Mouse (Mus musculus): ENCODE data around the gene Tnik.

Tnik gene

DNA sequence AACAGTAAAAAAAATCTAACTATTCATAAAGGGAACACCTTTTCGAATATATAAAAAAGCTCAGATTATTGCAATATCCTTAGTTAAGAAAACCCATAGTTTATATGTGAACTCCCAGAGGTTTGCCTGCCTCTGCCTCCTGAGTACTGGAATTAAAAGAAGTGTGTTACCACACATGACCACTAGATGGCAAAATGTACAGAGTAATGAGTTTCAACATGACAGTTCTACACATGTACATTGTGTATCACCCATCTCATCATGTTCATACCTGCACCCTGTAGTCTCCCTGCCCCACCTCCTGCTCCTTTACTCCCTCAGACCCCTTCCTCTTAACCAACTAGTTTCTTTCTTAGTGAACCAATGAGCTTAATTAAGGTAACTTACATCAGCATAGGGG, 446.7 kb downstream of the Tnik start:
- no peaks in the 10 kb centered on the region for H3K9me3 ChIP-seq (ENCODE audit: low read length)
- no peaks in the 10 kb centered on the region for H3K36me3 ChIP-seq (ENCODE audit: insufficient read depth, low read length)
- H3K4me3 ChIP-seq (replicated peaks; ENCODE audit: low read length), result no peak overlapping the region
- H3K4me1 ChIP-seq (replicated peaks; ENCODE audit: low read depth, low read length), result no peaks in the 10 kb centered on the region
- TF ChIP-seq NANOG (IDR thresholded peaks at IDR 0.05; ENCODE audit: borderline replicate concordance, low read length) (no peak), CTCF (conservative IDR thresholded peaks at IDR 0.05; ENCODE audit: low read length) (peak; percentile 69), POU5F1 (IDR thresholded peaks at IDR 0.05; ENCODE audit: borderline replicate concordance, low read length) (no peak)
- H3K27me3 ChIP-seq (ENCODE audit: insufficient read depth, low read length), result no peaks in the 10 kb centered on the region

DNA sequence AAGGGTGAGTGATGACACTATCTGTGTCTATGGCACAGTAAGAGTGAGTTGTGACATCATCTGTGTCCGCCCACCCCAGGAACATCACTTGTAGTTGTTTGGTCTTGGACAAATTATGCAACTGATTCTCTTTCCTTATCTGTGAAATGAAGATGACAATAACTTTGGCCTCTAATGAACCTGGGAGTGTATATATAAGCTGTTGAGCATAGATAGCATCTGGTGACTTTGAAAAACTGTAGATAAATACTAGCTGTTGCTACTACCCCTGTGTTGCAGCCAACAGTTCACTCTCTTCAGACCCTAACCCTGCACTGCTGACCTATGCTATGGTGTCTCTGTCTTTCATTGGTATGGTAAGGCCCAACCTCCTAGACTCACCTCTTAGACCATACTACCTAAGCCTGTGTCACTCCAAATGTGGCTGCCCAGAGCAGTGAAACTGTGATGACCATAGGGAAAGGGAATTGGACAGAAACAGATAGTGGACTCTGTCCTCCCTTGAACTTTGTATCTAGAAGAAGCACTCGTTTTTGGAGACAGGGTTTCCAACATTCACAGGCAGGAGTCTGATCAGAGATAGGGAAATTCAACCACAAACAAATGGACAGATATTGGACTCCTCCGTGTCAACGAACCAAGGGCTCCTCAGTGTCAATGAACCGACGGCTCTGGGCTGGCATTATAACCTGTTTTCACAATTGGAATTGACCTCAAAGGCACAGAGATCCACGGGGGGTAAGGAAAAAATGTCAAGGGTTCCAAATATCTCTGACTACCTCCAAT, 451.1 kb downstream of the Tnik start:
- H3K4me3 ChIP-seq (replicated peaks; ENCODE audit: low read length), result no peak overlapping the region

DNA sequence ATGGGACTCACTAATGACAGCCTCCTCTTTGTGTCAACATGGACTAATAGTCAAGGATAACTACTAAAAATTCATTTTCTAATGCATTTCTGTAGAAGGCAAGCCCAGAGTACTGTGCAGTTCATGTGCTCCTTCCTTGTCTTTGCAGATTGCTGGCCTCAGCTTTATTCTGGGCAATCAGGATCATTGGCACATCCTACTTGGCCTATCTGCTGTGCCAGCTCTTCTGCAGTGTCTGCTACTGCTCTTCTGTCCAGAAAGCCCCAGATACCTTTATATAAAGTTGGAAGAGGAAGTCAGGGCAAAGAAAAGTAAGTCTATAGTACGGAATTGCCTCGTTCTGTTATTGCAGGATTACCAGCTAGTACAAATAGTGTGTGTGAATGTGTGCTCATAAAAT, 455.5 kb downstream of the Tnik start:
- no peak for TF ChIP-seq CTCF (conservative IDR thresholded peaks at IDR 0.05; ENCODE audit: low read length)
- TF ChIP-seq POU5F1 (IDR thresholded peaks at IDR 0.05; ENCODE audit: borderline replicate concordance, low read length), result no peak
- TF ChIP-seq NANOG (IDR thresholded peaks at IDR 0.05; ENCODE audit: borderline replicate concordance, low read length), result no peak
- Histone ChIP-seq H3K4me3 (replicated peaks; ENCODE audit: low read length) (no peak overlapping the region), H3K9me3 (ENCODE audit: low read length) (no peaks in the 10 kb centered on the region), H3K4me1 (replicated peaks; ENCODE audit: low read depth, low read length) (no peaks in the 10 kb centered on the region), H3K36me3 (ENCODE audit: insufficient read depth, low read length) (no peaks in the 10 kb centered on the region), H3K27me3 (ENCODE audit: insufficient read depth, low read length) (peaks cover 2% of the 10 kb centered on the region; the same call in 1 of the 2 replicates)

More for the DNA sequence above, 451.1 kb downstream of the Tnik start:
- Histone ChIP-seq H3K9me3 (ENCODE audit: low read length) (no peaks in the 10 kb centered on the region), H3K4me1 (replicated peaks; ENCODE audit: low read depth, low read length) (no peaks in the 10 kb centered on the region), H3K36me3 (ENCODE audit: insufficient read depth, low read length) (no peaks in the 10 kb centered on the region), H3K27me3 (ENCODE audit: insufficient read depth, low read length) (peaks cover 2% of the 10 kb centered on the region; the same call in 1 of the 2 replicates)
- TF ChIP-seq POU5F1 (IDR thresholded peaks at IDR 0.05; ENCODE audit: borderline replicate concordance, low read length), result no peak
- no peak for TF ChIP-seq CTCF (conservative IDR thresholded peaks at IDR 0.05; ENCODE audit: low read length)
- no peak for TF ChIP-seq NANOG (IDR thresholded peaks at IDR 0.05; ENCODE audit: borderline replicate concordance, low read length)

DNA sequence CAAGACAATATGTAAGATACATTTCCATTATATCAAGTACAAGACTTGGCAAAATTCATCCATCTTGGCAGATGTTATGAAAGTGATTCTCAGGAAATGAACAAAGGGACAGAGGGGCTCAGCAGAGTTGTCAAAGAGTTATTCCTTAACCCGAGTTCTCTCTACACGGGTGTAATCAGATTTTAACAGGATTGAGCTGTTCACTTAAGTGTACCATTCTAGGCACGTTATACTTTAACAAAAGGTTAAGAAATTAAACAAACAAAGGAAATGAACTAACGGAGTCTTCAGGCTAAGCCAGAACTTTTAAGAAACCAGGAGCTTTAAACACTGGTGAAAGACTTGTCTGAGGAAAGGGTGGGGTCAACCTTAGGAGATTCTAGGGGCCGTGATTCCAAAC, 458.2 kb downstream of the Tnik start:
- H3K4me3 ChIP-seq (replicated peaks; ENCODE audit: low read length), result no peak overlapping the region
- no peak for TF ChIP-seq CTCF (conservative IDR thresholded peaks at IDR 0.05; ENCODE audit: low read length)
- TF ChIP-seq POU5F1 (IDR thresholded peaks at IDR 0.05; ENCODE audit: borderline replicate concordance, low read length), result no peak
- no peak for TF ChIP-seq NANOG (IDR thresholded peaks at IDR 0.05; ENCODE audit: borderline replicate concordance, low read length)
- H3K36me3 ChIP-seq (ENCODE audit: insufficient read depth, low read length), result no peaks in the 10 kb centered on the region
- H3K27me3 ChIP-seq (ENCODE audit: insufficient read depth, low read length), result peaks cover 9% of the 10 kb centered on the region
- H3K4me1 ChIP-seq (replicated peaks; ENCODE audit: low read depth, low read length), result no peaks in the 10 kb centered on the region
- peaks cover 6% of the 10 kb centered on the region for H3K9me3 ChIP-seq (ENCODE audit: low read length)

DNA sequence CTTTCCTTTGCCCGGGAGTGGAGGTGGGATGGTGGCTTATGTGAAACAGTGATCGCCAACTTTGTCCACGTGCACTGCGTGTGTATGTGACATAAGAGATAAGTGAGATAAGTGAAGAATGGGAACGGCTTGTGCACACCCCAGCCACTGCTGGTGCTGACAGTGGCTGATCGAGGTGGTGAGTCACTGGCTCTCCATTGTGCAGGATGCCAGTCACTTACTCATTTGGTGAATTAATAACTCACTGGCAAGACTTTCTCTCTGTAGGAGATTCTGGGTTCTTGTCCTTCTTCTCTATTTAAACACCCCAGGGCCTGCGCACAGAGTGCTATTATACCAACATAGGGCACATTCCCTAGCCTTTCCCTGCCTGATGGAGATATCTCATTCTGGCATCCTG, 458.8 kb downstream of the Tnik start:
- Histone ChIP-seq H3K4me1 (replicated peaks; ENCODE audit: low read depth, low read length) (0 out of 2 replicates have a peak, but pooled peaks cover 1% of the 10 kb centered on the region), H3K27me3 (ENCODE audit: insufficient read depth, low read length) (peaks cover 12% of the 10 kb centered on the region)
- TF ChIP-seq POU5F1 (IDR thresholded peaks at IDR 0.05; ENCODE audit: borderline replicate concordance, low read length), result no peak
- no peak for TF ChIP-seq CTCF (conservative IDR thresholded peaks at IDR 0.05; ENCODE audit: low read length)
- no peak for TF ChIP-seq NANOG (IDR thresholded peaks at IDR 0.05; ENCODE audit: borderline replicate concordance, low read length)

DNA sequence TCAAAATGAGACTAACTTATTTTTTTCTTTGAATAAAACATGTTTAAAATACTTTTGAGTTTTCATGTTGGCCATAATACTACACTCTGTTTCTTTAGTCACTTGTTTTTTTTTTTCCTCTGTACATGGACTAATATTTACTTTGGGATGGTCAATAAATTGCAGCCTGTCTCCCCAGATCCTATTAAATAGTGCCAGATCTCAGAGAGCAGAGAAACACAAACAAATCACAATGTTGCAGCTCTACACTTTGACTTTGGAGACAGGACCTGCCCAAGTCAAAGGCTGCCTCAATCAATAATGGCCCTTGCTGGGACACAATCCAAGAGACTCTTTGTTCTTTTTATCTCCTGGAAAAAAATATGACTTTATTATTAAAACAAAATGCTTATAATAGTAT, 459.5 kb downstream of the Tnik start:
- TF ChIP-seq POU5F1 (IDR thresholded peaks at IDR 0.05; ENCODE audit: borderline replicate concordance, low read length), result no peak
- no peak for TF ChIP-seq CTCF (conservative IDR thresholded peaks at IDR 0.05; ENCODE audit: low read length)
- TF ChIP-seq NANOG (IDR thresholded peaks at IDR 0.05; ENCODE audit: borderline replicate concordance, low read length), result no peak
- peaks cover 9% of the 10 kb centered on the region for H3K9me3 ChIP-seq (ENCODE audit: low read length)
- no peak overlapping the region for H3K4me3 ChIP-seq (replicated peaks; ENCODE audit: low read length)
- H3K27me3 ChIP-seq (ENCODE audit: insufficient read depth, low read length), result peaks cover 17% of the 10 kb centered on the region
- 0 out of 2 replicates have a peak, but pooled peaks cover 6% of the 10 kb centered on the region for H3K4me1 ChIP-seq (replicated peaks; ENCODE audit: low read depth, low read length)
- no peaks in the 10 kb centered on the region for H3K36me3 ChIP-seq (ENCODE audit: insufficient read depth, low read length)

More for the DNA sequence above, 458.8 kb downstream of the Tnik start:
- H3K36me3 ChIP-seq (ENCODE audit: insufficient read depth, low read length), result no peaks in the 10 kb centered on the region
- H3K9me3 ChIP-seq (ENCODE audit: low read length), result peaks cover 9% of the 10 kb centered on the region
- H3K4me3 ChIP-seq (replicated peaks; ENCODE audit: low read length), result no peak overlapping the region

DNA sequence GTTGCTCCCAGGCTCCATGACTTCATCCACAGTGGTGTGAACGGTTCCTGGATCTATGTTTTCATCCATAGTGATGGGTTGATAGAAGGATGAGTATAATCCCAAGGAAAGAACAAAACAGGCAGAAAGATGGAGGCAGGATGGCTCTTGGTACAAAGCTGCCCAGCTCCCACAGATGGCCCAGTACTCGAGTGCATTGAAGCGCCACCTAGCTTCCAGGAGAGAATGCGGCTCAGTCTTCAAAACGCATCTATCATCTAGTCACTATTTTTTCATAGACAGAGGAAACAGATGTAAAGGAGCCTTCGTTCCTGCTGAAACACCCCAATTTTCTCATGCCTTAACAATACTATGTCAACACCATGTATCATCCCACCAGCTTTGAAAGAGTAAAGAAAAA, 460.5 kb downstream of the Tnik start:
- H3K4me1 ChIP-seq (replicated peaks; ENCODE audit: low read depth, low read length), result 0 out of 2 replicates have a peak, but pooled peaks cover 6% of the 10 kb centered on the region
- H3K27me3 ChIP-seq (ENCODE audit: insufficient read depth, low read length), result peaks cover 22% of the 10 kb centered on the region
- peaks cover 9% of the 10 kb centered on the region for H3K9me3 ChIP-seq (ENCODE audit: low read length)
- no peak overlapping the region for H3K4me3 ChIP-seq (replicated peaks; ENCODE audit: low read length)
- TF ChIP-seq CTCF (conservative IDR thresholded peaks at IDR 0.05; ENCODE audit: low read length) (peak; percentile 47), POU5F1 (IDR thresholded peaks at IDR 0.05; ENCODE audit: borderline replicate concordance, low read length) (no peak), NANOG (IDR thresholded peaks at IDR 0.05; ENCODE audit: borderline replicate concordance, low read length) (no peak)
- H3K36me3 ChIP-seq (ENCODE audit: insufficient read depth, low read length), result no peaks in the 10 kb centered on the region

DNA sequence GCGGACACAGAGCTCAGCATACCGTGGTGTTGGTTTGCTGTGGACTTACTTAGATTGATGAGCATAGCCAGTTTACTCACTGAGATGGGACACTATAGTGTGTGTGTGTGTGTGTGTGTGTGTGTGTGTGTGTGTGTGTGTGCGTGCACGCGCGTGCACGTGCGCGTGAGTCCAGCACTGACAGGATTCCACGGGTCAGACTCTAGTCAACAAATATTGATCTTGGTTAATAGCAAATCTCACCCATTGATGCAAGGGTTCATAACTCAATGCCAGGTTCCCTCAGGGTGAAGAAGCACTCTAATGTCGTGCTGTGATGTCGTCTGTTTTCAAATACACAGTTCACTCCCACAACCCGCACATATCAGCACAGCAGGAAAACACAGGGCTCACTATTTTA, 462.2 kb downstream of the Tnik start:
- TF ChIP-seq POU5F1 (IDR thresholded peaks at IDR 0.05; ENCODE audit: borderline replicate concordance, low read length) (no peak), NANOG (IDR thresholded peaks at IDR 0.05; ENCODE audit: borderline replicate concordance, low read length) (no peak), CTCF (conservative IDR thresholded peaks at IDR 0.05; ENCODE audit: low read length) (no peak)
- no peak overlapping the region for H3K4me3 ChIP-seq (replicated peaks; ENCODE audit: low read length)

More for the DNA sequence above, 462.2 kb downstream of the Tnik start:
- Histone ChIP-seq H3K4me1 (replicated peaks; ENCODE audit: low read depth, low read length) (0 out of 2 replicates have a peak, but pooled peaks cover 6% of the 10 kb centered on the region), H3K36me3 (ENCODE audit: insufficient read depth, low read length) (no peaks in the 10 kb centered on the region), H3K9me3 (ENCODE audit: low read length) (peaks cover 9% of the 10 kb centered on the region), H3K27me3 (ENCODE audit: insufficient read depth, low read length) (peaks cover 22% of the 10 kb centered on the region)

Measured in E14TG2a.4 (cell line).